Mouse (Mus musculus) mesoderm, embryonic 11.5 days (tissue): ENCODE measurements around the gene Ywhag.
A peak's percentile ranks its signal among the peaks of the same experiment; 100 is the strongest.

Source experiments
- DNase-seq: peaks from one replicate; pipeline ENCODE4 v3.0.0-alpha.2; 2012; ENCODE audit warnings: low read depth, low spot score

The Ywhag gene

GRCm38 (mm10) chr5:135888405-135889215 lies 45.8 kb downstream of the Ywhag start:
- no peak for DNase-seq

- DNase-seq, result peak; percentile 58
Measured at GRCm38 (mm10) chr5:135887675-135888102, 46.7 kb downstream of the Ywhag start, which contains the start of gene Hspb1. Hspb1 (plus strand) TSS chr5:135887919.

GRCm38 (mm10) chr5:135884641-135885040 lies 49.8 kb downstream of the Ywhag start:
- DNase-seq, result no peak

GRCm38 (mm10) chr5:135879449-135880158 lies 54.8 kb downstream of the Ywhag start:
- no peak for DNase-seq

GRCm38 (mm10) chr5:135877831-135878231 lies 56.6 kb downstream of the Ywhag start:
- peak; percentile 79 for DNase-seq

- peak; percentile 66 for DNase-seq
Measured at GRCm38 (mm10) chr5:135877180-135877579, 57.2 kb downstream of the Ywhag start.

- DNase-seq, result no peak
Measured at GRCm38 (mm10) chr5:135873753-135874152, 60.7 kb downstream of the Ywhag start.

- no peak for DNase-seq
Measured at GRCm38 (mm10) chr5:135872996-135873395, 61.4 kb downstream of the Ywhag start.

GRCm38 (mm10) chr5:135870505-135870904 lies 63.9 kb downstream of the Ywhag start:
- DNase-seq, result no peak

GRCm38 (mm10) chr5:135869661-135870423 lies 64.6 kb downstream of the Ywhag start:
- DNase-seq, result no peak

- DNase-seq, result no peak
Measured at GRCm38 (mm10) chr5:135868653-135869052, 65.8 kb downstream of the Ywhag start.

GRCm38 (mm10) chr5:135867637-135868593 lies 66.5 kb downstream of the Ywhag start:
- DNase-seq, result no peak

- DNase-seq, result no peak
Measured at GRCm38 (mm10) chr5:135866662-135867061, 67.8 kb downstream of the Ywhag start.
